Mouse (Mus musculus): ENCODE results near the gene Catsper4. TPM values are rescaled to one million over a fixed set of nuclear protein-coding genes. Genes with fewer than 3 reads are reported as not detected.
"Not testable (repeated sequence)": the region's sequence is repeated elsewhere in the genome, so short reads cannot be mapped to it uniquely, and the experiment has no call there.

Gene Catsper4
- not detected in 2 replicates for polyA plus RNA-seq (2014; fragmentation: Nextera tagmentation; extraction: Ambion mirVana)

DNA sequence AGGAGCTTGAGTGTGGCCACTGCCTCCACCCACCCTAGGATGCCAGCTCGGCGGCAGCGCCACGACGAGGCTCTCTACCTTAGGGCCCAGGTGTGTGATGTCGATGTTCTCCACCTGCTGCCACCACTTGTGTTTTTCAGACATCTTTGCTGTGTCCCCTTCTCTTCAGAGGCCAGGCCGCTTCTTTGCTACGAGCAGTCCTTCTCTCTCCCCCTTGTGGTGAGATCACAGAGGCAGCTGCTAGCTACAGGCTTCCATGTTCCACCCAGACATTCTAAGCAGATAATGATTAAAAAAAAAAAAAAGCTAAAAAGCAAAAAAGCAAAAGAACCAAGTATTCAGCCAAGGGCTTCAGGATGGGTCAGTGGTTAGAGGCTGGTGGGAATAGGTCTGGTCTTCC is at the start of gene Catsper4:
TSS of gene Catsper4 (minus strand) at position 190 of the 400 bp plus-strand sequence.
- Histone ChIP-seq H3K4me2 (ENCODE audit: low read length) (no peak within 1 kb of the TSS), H3K27me3 (ENCODE audit: control insufficient read depth, insufficient read depth, low read length) (peaks cover 4% of the 10 kb centered on the region; the same call in 1 of the 2 replicates), H3K4me3 (ENCODE audit: control insufficient read depth in 1 of 2, insufficient read depth in 1 of 2, low read depth in 1 of 2, low read length in 2 of 2) (no peak within 1 kb of the TSS), H3K27ac (replicated peaks in 1 of 2; ENCODE audit: control insufficient read depth in 1 of 2, insufficient read depth in 1 of 2, low read depth in 2 of 2, low read length in 2 of 2) (no peak within 1 kb of the TSS), H3K36me3 (ENCODE audit: control insufficient read depth, insufficient read depth, low read length) (no peaks in the 10 kb centered on the region), H3K4me1 (ENCODE audit: control insufficient read depth in 2 of 2, insufficient read depth in 2 of 2, low read length in 2 of 2) (no peaks in the 10 kb centered on the region), H3K9me3 (ENCODE audit: control insufficient read depth, low read length) (no peaks in the 10 kb centered on the region), H3K9ac (ENCODE audit: low read length) (no peak within 1 kb of the TSS)
- no peak for ATAC-seq (ENCODE audit: insufficient number of reproducible peaks, insufficient read depth, low FRiP score, low read depth)
- WGBS = 60% methylated on average over 8 of the region's 8 CpGs

GRCm38 (mm10) chr4:134273417-134274345 is 46.5 kb upstream of the Catsper4 start:
- Histone ChIP-seq H3K36me3 (ENCODE audit: control insufficient read depth, insufficient read depth, low read length) (peaks cover 27% of the 10 kb centered on the region), H3K9me3 (ENCODE audit: control insufficient read depth, low read length) (no peaks in the 10 kb centered on the region), H3K4me3 (ENCODE audit: control insufficient read depth in 1 of 2, insufficient read depth in 1 of 2, low read depth in 1 of 2, low read length in 2 of 2) (peak overlapping the region; percentile 19 to 22), H3K27me3 (ENCODE audit: control insufficient read depth, insufficient read depth, low read length) (no peaks in the 10 kb centered on the region), H3K9ac (ENCODE audit: low read length) (peak overlapping the region; percentile 55; the same call in 1 of the 2 replicates), H3K27ac (replicated peaks in 1 of 2; ENCODE audit: control insufficient read depth in 1 of 2, insufficient read depth in 1 of 2, low read depth in 2 of 2, low read length in 2 of 2) (peak overlapping the region in 1 of 2 experiments; percentile 41; a peak in 1 of 4 replicates), H3K4me2 (ENCODE audit: low read length) (peak overlapping the region; percentile 65), H3K4me1 (ENCODE audit: control insufficient read depth in 2 of 2, insufficient read depth in 2 of 2, low read length in 2 of 2) (peaks cover 7 to 8% of the 10 kb centered on the region in 2 experiments; a peak in 3 of 4 replicates)
- no peak for ATAC-seq (ENCODE audit: insufficient number of reproducible peaks, insufficient read depth, low FRiP score, low read depth)
- WGBS = 1% methylated on average over 14 of the region's 14 CpGs

DNA sequence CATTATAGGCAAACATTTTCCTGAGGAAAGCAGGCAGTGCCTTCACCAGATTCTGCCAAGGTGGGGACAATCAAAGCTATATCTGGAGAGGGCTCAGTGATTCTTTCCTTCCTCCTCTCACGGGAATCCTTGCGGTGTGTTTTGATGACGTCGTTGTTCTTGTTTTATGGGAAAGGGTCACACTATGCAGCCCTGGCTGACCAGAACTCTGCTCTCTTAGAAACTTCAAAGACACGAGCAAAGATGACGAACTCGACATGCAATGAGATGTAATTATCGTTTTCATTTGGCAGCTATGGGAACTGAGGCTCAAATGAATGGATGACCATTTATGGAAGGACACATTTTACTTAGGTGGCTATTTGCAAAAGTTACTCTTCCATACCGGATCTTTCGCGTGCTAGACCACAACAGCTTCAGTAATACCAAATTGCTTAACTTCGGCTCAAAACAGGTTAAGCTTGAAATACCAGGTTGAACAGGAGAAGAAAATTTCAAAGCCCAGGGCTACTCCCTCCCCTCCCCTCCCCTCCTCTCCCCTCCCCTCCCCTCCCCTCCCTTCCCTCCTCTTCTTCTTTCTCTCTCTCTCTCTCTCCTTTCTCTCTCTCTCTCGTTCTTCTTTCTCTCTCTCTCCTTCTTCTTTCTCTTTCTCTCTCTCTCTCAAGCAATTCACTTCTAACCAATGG is 45.7 kb upstream of the Catsper4 start:
- peak overlapping the region; percentile 65 for H3K4me2 ChIP-seq (ENCODE audit: low read length)
- 14% methylated on average over 12 of the region's 13 CpGs for WGBS
- peaks cover 19% of the 10 kb centered on the region for H3K36me3 ChIP-seq (ENCODE audit: control insufficient read depth, insufficient read depth, low read length)
- H3K27me3 ChIP-seq (ENCODE audit: control insufficient read depth, insufficient read depth, low read length) = no peaks in the 10 kb centered on the region
- peak overlapping the region; percentile 55; the same call in 1 of the 2 replicates for H3K9ac ChIP-seq (ENCODE audit: low read length)
- H3K4me1 ChIP-seq (ENCODE audit: control insufficient read depth in 2 of 2, insufficient read depth in 2 of 2, low read length in 2 of 2) = peaks cover 7 to 8% of the 10 kb centered on the region in 2 experiments; a peak in 3 of 4 replicates
- H3K4me3 ChIP-seq (ENCODE audit: control insufficient read depth in 1 of 2, insufficient read depth in 1 of 2, low read depth in 1 of 2, low read length in 2 of 2) = peak overlapping the region; percentile 19 to 22
- ATAC-seq (ENCODE audit: insufficient number of reproducible peaks, insufficient read depth, low FRiP score, low read depth) = no peak
- H3K27ac ChIP-seq (replicated peaks in 1 of 2; ENCODE audit: control insufficient read depth in 1 of 2, insufficient read depth in 1 of 2, low read depth in 2 of 2, low read length in 2 of 2) = no peak overlapping the region
- no peaks in the 10 kb centered on the region for H3K9me3 ChIP-seq (ENCODE audit: control insufficient read depth, low read length)

GRCm38 (mm10) chr4:134271979-134272378 is 44.8 kb upstream of the Catsper4 start:
- no peak for ATAC-seq (ENCODE audit: insufficient number of reproducible peaks, insufficient read depth, low FRiP score, low read depth)
- H3K4me2 ChIP-seq (ENCODE audit: low read length) = no peak overlapping the region
- peaks cover 7 to 8% of the 10 kb centered on the region in 2 experiments; a peak in 3 of 4 replicates for H3K4me1 ChIP-seq (ENCODE audit: control insufficient read depth in 2 of 2, insufficient read depth in 2 of 2, low read length in 2 of 2)
- no peak overlapping the region for H3K9ac ChIP-seq (ENCODE audit: low read length)
- no peak overlapping the region for H3K4me3 ChIP-seq (ENCODE audit: control insufficient read depth in 1 of 2, insufficient read depth in 1 of 2, low read depth in 1 of 2, low read length in 2 of 2)
- 82% methylated on average over 7 of the region's 7 CpGs for WGBS
- H3K36me3 ChIP-seq (ENCODE audit: control insufficient read depth, insufficient read depth, low read length) = peaks cover 10% of the 10 kb centered on the region
- no peaks in the 10 kb centered on the region for H3K9me3 ChIP-seq (ENCODE audit: control insufficient read depth, low read length)
- H3K27ac ChIP-seq (replicated peaks in 1 of 2; ENCODE audit: control insufficient read depth in 1 of 2, insufficient read depth in 1 of 2, low read depth in 2 of 2, low read length in 2 of 2) = no peak overlapping the region
- H3K27me3 ChIP-seq (ENCODE audit: control insufficient read depth, insufficient read depth, low read length) = no peaks in the 10 kb centered on the region

DNA sequence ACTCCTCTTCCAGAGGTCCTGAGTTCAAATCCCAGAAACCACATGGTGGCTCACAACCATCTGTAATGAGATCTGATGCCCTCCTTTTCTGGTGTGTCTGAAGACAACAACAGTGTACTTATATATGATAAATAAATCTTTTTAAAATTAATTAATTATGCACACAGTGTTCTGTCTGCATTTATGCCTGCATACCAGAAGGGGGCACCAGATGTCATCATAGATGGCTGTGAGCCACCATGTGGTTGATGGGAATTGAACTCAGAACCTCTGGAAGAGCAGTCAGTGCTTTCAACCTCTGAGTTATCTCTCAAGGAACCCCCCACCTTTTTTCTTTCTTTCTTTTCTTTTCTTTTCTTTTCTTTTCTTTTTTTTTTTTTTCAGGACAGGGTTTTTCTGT is 42.4 kb upstream of the Catsper4 start:
- H3K4me1 ChIP-seq (ENCODE audit: control insufficient read depth in 2 of 2, insufficient read depth in 2 of 2, low read length in 2 of 2); ATAC-seq (ENCODE audit: insufficient number of reproducible peaks, insufficient read depth, low FRiP score, low read depth); H3K9ac ChIP-seq (ENCODE audit: low read length); H3K4me3 ChIP-seq (ENCODE audit: control insufficient read depth in 1 of 2, insufficient read depth in 1 of 2, low read depth in 1 of 2, low read length in 2 of 2); H3K4me2 ChIP-seq (ENCODE audit: low read length); H3K9me3 ChIP-seq (ENCODE audit: control insufficient read depth, low read length); H3K36me3 ChIP-seq (ENCODE audit: control insufficient read depth, insufficient read depth, low read length); H3K27me3 ChIP-seq (ENCODE audit: control insufficient read depth, insufficient read depth, low read length); H3K27ac ChIP-seq (replicated peaks in 1 of 2; ENCODE audit: control insufficient read depth in 1 of 2, insufficient read depth in 1 of 2, low read depth in 2 of 2, low read length in 2 of 2): not testable (repeated sequence)

- 83% methylated on average over 19 of the region's 19 CpGs for WGBS
- no peak for ATAC-seq (ENCODE audit: insufficient number of reproducible peaks, insufficient read depth, low FRiP score, low read depth)
Observed at GRCm38 (mm10) chr4:134268102-134268655, 41.0 kb upstream of the Catsper4 start.

DNA sequence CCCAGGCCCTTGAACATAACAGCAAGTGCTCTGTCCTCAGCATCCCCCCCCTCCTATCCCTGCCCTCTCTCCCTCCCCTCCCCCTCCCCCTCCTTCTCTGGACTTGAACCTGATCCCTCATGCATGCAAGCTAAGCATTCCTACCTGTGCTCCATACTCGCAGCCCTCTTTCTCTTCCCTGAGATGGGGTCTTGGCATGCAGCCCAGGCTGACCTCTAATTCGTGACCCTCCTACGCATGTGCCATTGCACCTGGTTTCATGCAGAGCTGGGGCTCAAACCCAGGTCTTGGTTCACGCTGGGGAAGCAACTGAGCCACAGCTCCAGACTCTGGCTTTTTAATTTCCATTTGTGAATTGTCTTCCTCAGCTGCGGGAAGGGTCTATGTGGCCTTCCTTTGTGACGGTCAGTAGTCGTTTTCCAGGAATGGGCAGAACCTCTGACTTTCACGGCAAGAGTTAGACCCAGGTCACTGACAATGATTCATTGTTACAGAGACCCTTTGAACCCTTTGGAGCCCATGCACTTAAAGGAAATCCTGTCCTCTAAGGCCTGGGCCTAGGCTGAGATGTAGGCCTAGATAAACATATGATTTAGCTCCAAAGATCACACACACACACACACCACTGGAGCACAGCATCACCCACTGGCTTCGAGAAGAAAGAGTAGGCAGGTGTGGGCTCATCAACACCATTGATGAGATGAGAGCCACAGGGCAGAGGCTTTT is 38.8 kb upstream of the Catsper4 start:
- H3K9me3 ChIP-seq (ENCODE audit: control insufficient read depth, low read length) = no peaks in the 10 kb centered on the region
- 66% methylated on average over 9 of the region's 9 CpGs for WGBS
- no peaks in the 10 kb centered on the region for H3K4me1 ChIP-seq (ENCODE audit: control insufficient read depth in 2 of 2, insufficient read depth in 2 of 2, low read length in 2 of 2)
- H3K27me3 ChIP-seq (ENCODE audit: control insufficient read depth, insufficient read depth, low read length) = no peaks in the 10 kb centered on the region
- no peak overlapping the region for H3K9ac ChIP-seq (ENCODE audit: low read length)
- H3K4me2 ChIP-seq (ENCODE audit: low read length) = no peak overlapping the region
- H3K27ac ChIP-seq (replicated peaks in 1 of 2; ENCODE audit: control insufficient read depth in 1 of 2, insufficient read depth in 1 of 2, low read depth in 2 of 2, low read length in 2 of 2) = no peak overlapping the region
- no peaks in the 10 kb centered on the region for H3K36me3 ChIP-seq (ENCODE audit: control insufficient read depth, insufficient read depth, low read length)
- H3K4me3 ChIP-seq (ENCODE audit: control insufficient read depth in 1 of 2, insufficient read depth in 1 of 2, low read depth in 1 of 2, low read length in 2 of 2) = no peak overlapping the region
- ATAC-seq (ENCODE audit: insufficient number of reproducible peaks, insufficient read depth, low FRiP score, low read depth) = no peak

More at GRCm38 (mm10) chr4:134268102-134268655, 41.0 kb upstream of the Catsper4 start:
- Histone ChIP-seq H3K9me3 (ENCODE audit: control insufficient read depth, low read length) (no peaks in the 10 kb centered on the region), H3K27ac (replicated peaks in 1 of 2; ENCODE audit: control insufficient read depth in 1 of 2, insufficient read depth in 1 of 2, low read depth in 2 of 2, low read length in 2 of 2) (no peak overlapping the region), H3K4me2 (ENCODE audit: low read length) (no peak overlapping the region), H3K4me1 (ENCODE audit: control insufficient read depth in 2 of 2, insufficient read depth in 2 of 2, low read length in 2 of 2) (peaks cover 3 to 5% of the 10 kb centered on the region in 2 experiments; a peak in 3 of 4 replicates), H3K27me3 (ENCODE audit: control insufficient read depth, insufficient read depth, low read length) (no peaks in the 10 kb centered on the region), H3K36me3 (ENCODE audit: control insufficient read depth, insufficient read depth, low read length) (no peaks in the 10 kb centered on the region), H3K4me3 (ENCODE audit: control insufficient read depth in 1 of 2, insufficient read depth in 1 of 2, low read depth in 1 of 2, low read length in 2 of 2) (no peak overlapping the region), H3K9ac (ENCODE audit: low read length) (no peak overlapping the region)
